Mouse (Mus musculus) olfactory bulb, adult 2 months (tissue): ENCODE results near the gene Zcchc24.

Experiments
- CTCF ChIP-seq: fragments of 200-500 bp; IDR thresholded peaks from 2 replicates; pipeline ENCODE4 v1.5.1; 2012; ENCODE audit warnings: low read depth, mild to moderate bottlenecking, low read length, moderate library complexity; ENCODE audit not compliant: insufficient read depth
- POLR2A ChIP-seq: fragments of 200-500 bp; IDR thresholded peaks from 2 replicates; pipeline ENCODE4 v1.6.1; 2012; ENCODE audit warnings: mild to moderate bottlenecking, low read depth, low read length, moderate library complexity; ENCODE audit not compliant: insufficient read depth

DNA sequence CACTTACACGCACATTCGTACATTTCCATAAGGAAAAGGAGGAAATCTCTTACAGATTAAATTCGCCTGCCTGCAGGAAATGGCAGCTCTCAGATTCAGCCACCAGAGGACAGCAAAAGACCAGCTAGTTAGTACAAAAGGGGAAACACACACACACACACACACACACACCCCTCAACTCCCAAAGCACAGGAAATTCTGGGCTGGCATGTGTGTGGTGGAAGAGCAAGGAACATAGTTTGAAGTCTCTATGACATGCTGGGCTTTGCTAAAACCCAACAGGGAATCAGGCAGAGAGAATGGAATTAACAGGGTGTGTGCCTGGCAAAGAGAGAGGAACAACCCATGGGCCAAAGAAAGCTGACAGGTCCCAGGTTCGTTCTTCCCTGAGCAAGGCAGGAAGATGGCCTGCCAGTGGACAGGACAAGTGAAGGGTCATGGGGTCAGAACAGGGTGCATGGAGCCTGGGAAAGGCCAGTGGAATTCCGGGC is 61.1 kb downstream of the Zcchc24 start:
- TF ChIP-seq POLR2A: no peak
- TF ChIP-seq CTCF: no peak
